Mouse (Mus musculus): ENCODE measurements at regions not wholly inside any gene's neighbourhood (a gene's known extent, or its start where the extent isn't known, plus 50 kb on each side); places are given as distances from the start of the nearest gene placed in this dataset.

GRCm38 (mm10) chr3:52535411-52536021 lies 267.4 kb downstream of the Foxo1 start:
- DNase-seq: no peak

GRCm38 (mm10) chr3:52534118-52534517 lies 266.0 kb downstream of the Foxo1 start:
- DNase-seq: no peak

- DNase-seq: no peak
Observed at GRCm38 (mm10) chr3:52531686-52532351, 263.7 kb downstream of the Foxo1 start.

- DNase-seq: peak; percentile 29 to 34
Observed at GRCm38 (mm10) chr3:52530406-52530970, 262.4 kb downstream of the Foxo1 start.

GRCm38 (mm10) chr3:52529136-52529535 lies 261.0 kb downstream of the Foxo1 start:
- no peak for DNase-seq

GRCm38 (mm10) chr3:52528521-52528920 lies 260.4 kb downstream of the Foxo1 start:
- no peak for DNase-seq

GRCm38 (mm10) chr3:52527781-52528180 lies 259.6 kb downstream of the Foxo1 start:
- DNase-seq: no peak

- no peak for DNase-seq
Observed at GRCm38 (mm10) chr3:52527010-52527754, 259.0 kb downstream of the Foxo1 start.

GRCm38 (mm10) chr3:52522886-52523285 lies 254.8 kb downstream of the Foxo1 start:
- no peak for DNase-seq

GRCm38 (mm10) chr3:52520609-52520947 lies 252.4 kb downstream of the Foxo1 start:
- no peak for DNase-seq

GRCm38 (mm10) chr3:52519910-52520608 lies 251.9 kb downstream of the Foxo1 start:
- no peak for DNase-seq

- DNase-seq: no peak
Observed at GRCm38 (mm10) chr3:52517808-52518207, 249.7 kb downstream of the Foxo1 start.

- DNase-seq: no peak
Observed at GRCm38 (mm10) chr3:52516691-52517090, 248.6 kb downstream of the Foxo1 start.

- no peak for DNase-seq
Observed at GRCm38 (mm10) chr3:52512761-52513160, 244.6 kb downstream of the Foxo1 start.

- no peak for DNase-seq
Observed at GRCm38 (mm10) chr3:52511549-52511948, 243.4 kb downstream of the Foxo1 start.

GRCm38 (mm10) chr3:52510831-52511230 lies 242.7 kb downstream of the Foxo1 start:
- no peak for DNase-seq

- DNase-seq: peak; percentile 48 to 74
Observed at GRCm38 (mm10) chr3:52510088-52510765, 242.1 kb downstream of the Foxo1 start.

GRCm38 (mm10) chr3:52503925-52504324 lies 235.8 kb downstream of the Foxo1 start:
- DNase-seq: no peak

GRCm38 (mm10) chr3:52502223-52502622 lies 234.1 kb downstream of the Foxo1 start:
- no peak for DNase-seq

GRCm38 (mm10) chr3:52501614-52502013 lies 233.5 kb downstream of the Foxo1 start:
- DNase-seq: no peak

- no peak for DNase-seq
Observed at GRCm38 (mm10) chr3:52500026-52500425, 231.9 kb downstream of the Foxo1 start.

GRCm38 (mm10) chr3:52499581-52499980 lies 231.4 kb downstream of the Foxo1 start:
- DNase-seq: no peak
